Mouse (Mus musculus): ENCODE results near the gene Plin1.
A peak's percentile ranks its signal among the peaks of the same experiment; 100 is the strongest.

The Plin1 gene

GRCm38 (mm10) chr7:79732622-79733021 lies at the start of gene Plin1:
TSS of gene Plin1 (minus strand) at chr7:79732903.
- DNase-seq (ENCODE audit: low read depth, low spot score) = no peak

DNA sequence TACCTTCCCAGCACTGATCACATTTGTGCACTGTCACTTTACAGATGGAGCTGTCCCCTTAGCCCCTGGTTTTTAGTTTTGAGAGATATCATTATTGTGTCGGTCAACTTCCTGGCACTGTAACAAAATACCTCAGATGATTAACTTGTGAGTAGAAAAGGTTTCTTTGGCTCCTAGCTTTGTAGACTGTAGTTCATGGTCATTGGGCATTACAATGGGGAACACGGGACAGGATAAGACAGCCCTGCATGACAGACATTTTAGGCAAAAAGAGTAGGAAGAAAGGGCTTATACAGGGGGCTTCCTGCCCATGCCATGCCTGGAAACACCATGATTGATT lies 49.8 kb upstream of the Plin1 start:
- DNase-seq (ENCODE audit: low read depth, low spot score) = no peak

DNA sequence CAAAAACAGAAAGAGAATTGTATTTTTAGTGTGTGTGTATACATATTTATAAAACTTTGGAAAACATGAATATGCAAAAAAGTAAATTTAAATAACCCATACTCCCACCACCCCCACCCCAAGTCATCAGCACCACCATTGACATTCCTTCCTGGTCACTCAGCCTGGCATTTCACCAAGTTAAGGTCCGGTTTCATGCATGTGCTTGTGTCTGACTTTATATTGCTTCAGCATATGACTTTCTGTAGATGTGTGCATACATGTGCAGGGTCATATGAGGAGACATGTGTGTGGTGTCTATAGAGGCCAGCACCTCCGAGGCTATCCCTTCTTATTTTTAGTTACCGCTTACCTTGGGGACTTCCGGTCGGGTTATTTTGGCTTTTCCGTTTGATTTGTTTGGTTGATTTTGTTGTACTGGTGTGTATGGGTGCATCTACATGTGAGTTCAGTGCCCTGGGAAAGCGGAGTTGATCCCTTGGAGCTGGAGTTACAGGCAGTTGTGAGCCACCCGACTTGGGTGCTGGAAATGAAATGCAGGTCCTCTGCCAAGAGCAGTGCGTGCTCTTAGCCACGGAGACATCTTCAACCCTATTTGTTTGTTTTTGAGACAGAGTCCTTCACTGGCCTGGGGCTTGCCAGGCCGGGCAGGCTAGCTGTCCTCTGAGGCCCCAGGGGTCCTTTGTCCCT lies 49.3 kb upstream of the Plin1 start:
- DNase-seq (ENCODE audit: low read depth, low spot score) = no peak

GRCm38 (mm10) chr7:79780647-79781626 lies 48.2 kb upstream of the Plin1 start:
- peak; percentile 66 for DNase-seq (ENCODE audit: low read depth, low spot score)

DNA sequence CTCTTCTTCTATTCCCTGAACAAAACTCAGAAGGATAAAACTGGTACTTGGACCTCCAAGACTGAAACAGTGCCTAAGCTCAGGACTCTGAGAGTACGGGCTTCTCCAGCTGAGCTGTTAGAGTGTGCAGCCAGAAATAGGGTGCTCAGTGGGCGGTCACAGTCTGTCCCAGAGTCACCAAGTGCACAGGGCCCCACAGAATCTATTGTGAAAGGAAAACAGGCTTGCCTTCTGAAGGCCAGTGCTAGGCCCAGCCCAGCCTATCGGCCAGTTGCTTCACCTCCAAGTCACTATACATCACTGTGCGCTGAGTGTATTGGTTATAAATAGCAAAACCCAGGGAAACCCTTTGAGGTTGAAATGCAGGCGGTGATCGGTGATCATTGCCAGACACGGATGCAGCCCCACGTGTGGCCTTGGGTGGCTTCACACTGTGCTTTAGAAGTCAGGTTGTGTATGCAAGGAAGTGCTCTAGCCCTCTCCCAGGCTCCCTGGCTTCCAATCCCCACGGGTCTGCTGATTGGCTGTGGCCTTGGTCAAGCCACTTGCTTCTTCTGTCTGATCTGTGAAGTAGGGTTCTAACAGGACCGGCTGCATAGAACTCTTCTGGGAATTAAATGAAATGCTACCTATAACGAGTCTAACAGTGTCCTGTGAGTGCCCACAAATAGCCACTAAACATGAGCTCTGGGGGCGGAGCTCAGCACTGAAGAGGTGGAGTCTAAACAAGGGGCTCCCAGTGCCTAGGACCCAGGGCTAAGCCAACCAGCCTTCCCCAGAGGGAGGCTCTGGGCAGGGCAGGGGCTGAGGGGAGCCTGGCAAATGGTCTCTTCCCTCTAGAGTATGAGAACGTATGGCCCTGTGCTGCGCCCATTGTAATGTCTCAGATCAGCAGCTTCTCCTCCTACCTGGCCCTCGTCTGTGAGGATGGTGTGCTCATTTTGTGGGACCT lies 39.1 kb upstream of the Plin1 start:
- no peak for DNase-seq (ENCODE audit: low read depth, low spot score)

DNA sequence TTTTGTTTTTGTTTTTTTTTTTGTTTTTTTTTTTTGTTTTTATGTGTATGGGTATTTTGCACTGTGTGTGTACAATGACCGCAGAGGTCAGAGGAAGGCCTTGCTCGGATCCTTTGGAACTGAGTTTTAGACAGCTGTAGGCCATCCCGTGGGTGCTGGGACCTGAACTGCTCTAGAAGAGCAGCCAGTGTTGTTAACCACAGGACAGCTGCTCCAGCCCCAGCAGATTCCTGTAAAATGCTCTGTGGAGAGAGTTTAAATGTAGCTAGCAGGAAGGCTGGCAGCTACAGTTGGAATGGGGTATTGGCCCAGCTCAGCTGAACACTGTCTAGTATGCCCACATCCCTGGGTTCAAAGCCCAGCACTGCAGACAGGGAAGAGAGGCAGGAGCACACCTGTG lies 37.0 kb upstream of the Plin1 start:
- no peak for DNase-seq (ENCODE audit: low read depth, low spot score)

DNA sequence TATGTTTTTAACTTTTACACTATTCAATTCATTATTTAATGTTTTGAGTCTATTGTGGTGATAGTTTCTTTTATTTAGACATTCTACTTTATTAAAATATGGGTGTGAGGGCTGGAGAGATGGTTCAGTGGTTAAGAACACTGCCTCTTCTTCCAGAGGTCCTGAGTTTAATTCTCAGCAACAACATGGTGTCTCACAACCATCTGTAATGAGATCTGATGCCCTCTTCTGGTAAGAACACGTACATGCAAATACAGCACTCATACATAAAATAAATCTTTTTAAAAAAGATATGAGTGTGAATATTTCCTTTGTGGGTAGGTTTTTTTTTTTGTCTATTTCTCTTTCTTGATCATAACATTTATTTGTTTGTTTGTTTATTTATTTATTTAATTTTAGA lies 33.3 kb upstream of the Plin1 start:
- DNase-seq (ENCODE audit: low read depth, low spot score) = no peak

DNA sequence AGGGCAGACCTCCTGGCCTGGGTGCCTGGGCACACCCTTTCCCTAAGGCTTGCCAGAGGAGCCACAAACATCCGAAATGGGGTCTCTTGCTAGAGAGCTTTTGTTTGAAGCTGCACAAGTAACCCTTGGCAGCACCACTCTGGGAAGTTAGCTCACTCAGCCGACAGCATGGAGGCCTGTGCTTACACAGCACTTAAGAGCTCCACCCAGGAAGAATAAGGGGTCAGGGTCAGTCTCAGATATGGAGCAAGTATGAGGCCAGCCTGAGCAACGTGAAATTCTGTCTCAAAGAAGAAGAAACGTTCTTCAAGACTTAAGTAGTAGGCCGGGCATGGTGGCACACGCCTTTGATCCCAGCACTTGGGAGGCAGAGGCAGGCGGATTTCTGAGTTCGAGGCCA lies 29.4 kb upstream of the Plin1 start:
- no peak for DNase-seq (ENCODE audit: low read depth, low spot score)

GRCm38 (mm10) chr7:79761124-79761876 lies 28.6 kb upstream of the Plin1 start:
- no peak for DNase-seq (ENCODE audit: low read depth, low spot score)

- no peak for DNase-seq (ENCODE audit: low read depth, low spot score)
Measured at GRCm38 (mm10) chr7:79759766-79760165, 27.1 kb upstream of the Plin1 start.

DNA sequence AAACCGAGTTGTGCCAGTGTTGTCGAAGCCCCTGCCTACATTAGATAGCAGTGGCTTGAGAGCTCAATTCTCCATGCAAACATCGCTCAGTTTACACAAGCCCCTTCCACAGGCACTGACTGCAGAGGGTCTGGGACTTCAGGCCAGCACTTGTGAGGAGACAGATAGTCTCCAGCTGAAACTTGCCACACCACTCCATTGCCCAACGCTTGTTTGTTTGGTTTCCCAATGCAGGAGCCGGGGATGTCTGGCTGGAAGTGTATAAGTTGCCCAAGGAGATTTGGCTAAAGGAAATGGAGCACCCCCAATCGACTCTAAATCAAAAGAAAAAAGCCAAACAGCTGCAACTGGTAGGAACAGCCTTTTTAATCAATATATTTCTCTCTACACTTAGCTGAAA lies 25.5 kb upstream of the Plin1 start:
- no peak for DNase-seq (ENCODE audit: low read depth, low spot score)

DNA sequence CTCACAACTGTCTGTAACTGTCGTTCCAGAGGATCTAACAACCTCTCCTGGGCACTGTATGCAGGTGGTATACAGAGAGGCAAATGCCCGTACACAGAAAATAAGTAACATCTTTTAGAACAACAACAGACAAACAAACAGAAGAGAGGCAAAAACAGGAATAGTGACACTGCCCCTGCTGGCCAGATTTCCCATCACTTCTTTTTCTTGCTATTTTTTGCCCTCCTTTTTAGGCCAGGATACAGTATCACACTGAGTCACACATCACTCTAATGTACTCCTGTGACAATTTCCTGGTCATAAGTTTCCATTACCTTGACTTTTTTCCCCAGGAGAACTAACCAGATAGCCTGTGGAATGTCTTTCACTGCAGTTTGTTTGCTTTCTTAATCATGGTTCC lies 23.6 kb upstream of the Plin1 start:
- no peak for DNase-seq (ENCODE audit: low read depth, low spot score)

- DNase-seq (ENCODE audit: low read depth, low spot score) = no peak
Measured at GRCm38 (mm10) chr7:79749511-79749910, 16.8 kb upstream of the Plin1 start.

DNA sequence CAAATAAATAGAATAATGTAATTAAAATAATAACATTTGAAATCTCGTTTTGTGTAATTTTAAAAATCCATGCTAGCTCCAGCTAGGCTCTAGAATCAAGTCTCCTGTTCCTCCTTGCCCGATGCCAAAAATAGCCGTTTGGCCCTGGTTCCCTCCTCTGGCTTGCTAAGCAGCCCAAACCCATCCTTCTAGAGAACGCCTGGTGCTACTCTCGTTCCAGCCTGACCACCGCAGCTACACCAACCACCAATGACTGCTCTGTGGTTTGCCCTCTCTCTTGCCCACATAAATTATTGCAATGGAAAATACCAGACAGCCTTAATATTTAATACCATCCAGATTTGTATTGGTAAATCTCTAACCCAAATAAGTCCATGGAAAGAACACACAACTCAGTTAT lies 15.0 kb upstream of the Plin1 start:
- DNase-seq (ENCODE audit: low read depth, low spot score) = no peak

- no peak for DNase-seq (ENCODE audit: low read depth, low spot score)
Measured at GRCm38 (mm10) chr7:79744585-79744984, 11.9 kb upstream of the Plin1 start.

DNA sequence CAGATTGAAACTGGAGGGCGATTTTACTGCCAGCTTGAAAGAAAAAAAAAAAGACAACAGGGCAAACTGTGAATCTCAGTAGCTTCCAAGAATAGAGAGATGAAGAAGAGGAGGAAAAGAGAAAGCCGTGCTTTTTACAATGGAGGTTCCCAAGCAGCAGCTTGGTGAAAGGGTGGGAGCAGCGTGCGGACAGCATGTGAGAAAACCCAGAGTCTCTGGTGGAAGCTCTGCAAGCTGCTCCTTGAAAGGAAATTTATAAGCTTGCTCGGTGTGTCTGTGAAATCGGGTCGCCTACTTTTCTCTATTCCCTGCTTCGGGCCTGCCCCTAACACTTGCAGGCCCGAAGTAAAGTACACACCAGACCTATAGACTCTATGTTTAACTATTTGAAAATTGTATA lies 11.3 kb upstream of the Plin1 start:
- no peak for DNase-seq (ENCODE audit: low read depth, low spot score)

DNA sequence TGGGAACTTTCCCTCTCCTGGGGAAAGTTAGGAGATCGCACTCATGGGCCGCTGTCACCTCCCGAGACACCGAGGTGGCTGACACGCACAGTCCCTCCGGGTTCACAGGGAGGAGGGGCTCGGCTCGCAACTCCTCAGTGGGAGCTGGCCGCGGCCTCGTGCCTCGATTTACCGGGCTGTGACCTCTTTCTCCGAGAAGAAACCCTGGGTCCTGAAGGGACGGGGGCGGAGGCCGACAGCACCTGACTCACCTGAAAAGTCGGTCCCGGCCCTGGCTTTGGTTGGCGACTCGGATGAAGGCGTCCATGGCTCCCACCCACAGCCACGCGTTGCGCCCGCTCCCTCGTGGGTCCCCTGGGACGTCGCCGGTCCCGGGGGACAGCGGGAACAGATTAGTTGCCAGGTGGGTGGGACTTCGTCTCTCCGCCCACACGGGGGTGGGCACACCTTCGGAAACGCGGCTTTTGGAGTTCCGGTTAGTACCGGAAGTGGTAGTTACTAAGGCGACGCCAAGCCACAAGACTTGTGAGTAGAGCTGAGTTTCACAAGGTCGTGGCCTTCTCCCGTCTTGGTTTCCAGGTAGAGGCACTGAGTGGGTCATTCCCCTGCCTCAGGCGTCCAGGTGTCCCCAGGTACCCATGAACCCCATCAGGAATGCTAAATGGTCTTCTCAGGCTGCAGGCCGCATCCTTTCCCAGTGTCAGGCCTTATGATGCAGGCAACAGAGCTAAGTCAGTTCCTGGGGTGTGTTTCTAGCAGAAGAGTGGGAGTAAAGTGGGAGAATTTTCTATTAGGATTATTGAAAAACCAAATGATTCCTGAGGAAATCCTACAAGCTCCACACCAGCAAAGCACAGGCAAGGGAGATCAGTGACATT lies 10.2 kb upstream of the Plin1 start, which contains the start of the genes Pex11a and Wdr93:
Gene Pex11a, minus strand, starts transcription at position 473 of the 878 bp plus-strand sequence.
Gene Wdr93, plus strand, starts transcription at position 505 of the 878 bp plus-strand sequence.
- DNase-seq (ENCODE audit: low read depth, low spot score) = peak; percentile 76

DNA sequence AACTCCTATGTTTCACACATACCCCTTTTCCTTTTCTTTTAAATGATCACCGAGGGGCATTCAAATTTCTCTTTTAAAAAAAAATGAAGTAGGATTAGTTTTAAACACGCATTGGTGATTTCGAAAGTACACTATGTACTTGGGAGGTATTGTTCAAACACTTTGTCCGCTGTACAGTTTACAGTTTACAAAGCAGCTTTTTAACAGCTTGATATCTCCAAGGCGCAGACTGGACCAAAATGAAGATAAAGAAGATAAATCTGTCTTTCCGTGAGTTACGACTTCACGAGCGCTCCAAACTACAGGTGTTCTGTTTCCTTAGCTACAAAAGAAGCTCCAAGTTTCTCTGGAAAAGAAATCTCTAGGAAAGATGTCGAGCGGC lies 9.6 kb upstream of the Plin1 start:
- no peak for DNase-seq (ENCODE audit: low read depth, low spot score)

GRCm38 (mm10) chr7:79740279-79740678 lies 7.6 kb upstream of the Plin1 start:
- no peak for DNase-seq (ENCODE audit: low read depth, low spot score)

- no peak for DNase-seq (ENCODE audit: low read depth, low spot score)
Measured at GRCm38 (mm10) chr7:79738913-79739312, 6.2 kb upstream of the Plin1 start.

Data from skeletal muscle tissue, adult 2 months (tissue).